Mouse (Mus musculus): ENCODE data around the gene Lsm12. TPM values are rescaled to one million over a fixed set of nuclear protein-coding genes. Genes with fewer than 3 reads are reported as not detected.

Lsm12 gene
- polyA plus RNA-seq, 1 experiment from 2014 or later: 158 TPM

DNA sequence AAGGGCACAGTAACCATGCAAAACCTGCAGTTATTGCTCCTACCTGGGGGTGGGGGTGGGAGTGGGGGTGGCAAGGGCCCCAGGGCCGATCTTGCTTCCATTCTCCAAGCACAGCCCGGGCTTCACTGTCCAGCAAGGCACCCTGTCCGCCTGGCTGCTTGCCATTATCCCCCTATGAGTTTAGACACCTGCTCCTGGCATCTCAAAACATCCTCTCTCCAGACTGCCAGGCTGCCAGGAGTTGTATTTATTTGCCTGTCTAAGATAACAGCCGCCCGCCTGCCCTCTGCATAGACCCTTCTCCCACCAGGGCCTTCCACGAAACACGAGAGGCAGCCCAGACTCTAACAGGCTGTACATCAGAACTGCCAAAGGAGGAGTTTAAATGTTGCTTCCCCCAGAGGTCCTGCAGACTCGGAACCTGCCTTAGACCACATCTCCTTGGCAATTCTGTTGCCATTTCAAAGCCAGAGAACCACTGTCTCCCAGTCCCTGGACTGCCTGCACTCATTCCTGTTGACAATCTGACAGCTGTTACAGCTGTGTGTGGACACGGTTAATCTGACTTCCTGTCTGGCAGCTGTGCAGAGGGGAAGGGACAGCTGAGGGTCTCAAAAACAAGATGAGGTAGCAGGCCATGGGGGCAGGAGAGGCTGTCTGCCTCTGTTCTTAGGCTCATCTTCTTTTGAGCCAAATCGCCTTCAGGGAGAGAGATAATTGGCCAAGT, 29.5 kb upstream of the Lsm12 start:
- H3K27ac ChIP-seq: no peak overlapping the region; the same call in 1 of the 2 replicates
- ATAC-seq: no peak

DNA sequence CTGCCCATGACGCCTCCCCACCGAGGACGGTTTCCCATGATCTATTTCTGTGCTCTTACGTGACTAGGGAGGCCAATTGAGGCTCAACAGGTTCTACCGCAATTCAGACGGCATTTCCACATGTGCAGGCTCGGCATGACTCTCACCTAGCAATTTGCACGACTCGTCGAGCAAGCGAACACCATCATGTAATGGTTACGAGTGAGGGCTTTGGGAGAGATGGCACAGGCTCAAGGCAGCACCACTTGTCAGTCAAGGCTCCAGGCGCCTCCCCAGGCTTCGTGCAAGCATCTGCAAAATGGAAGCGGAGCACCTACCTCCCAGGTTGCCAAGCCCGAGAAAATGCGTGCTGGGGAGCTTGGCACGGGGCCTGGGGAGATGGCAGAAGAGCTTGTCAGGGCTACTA, 26.8 kb upstream of the Lsm12 start:
- peaks cover 83% of the 10 kb centered on the region for H3K4me1 ChIP-seq
- WGBS: 66% methylated on average over 18 of the region's 18 CpGs
- no peak for ATAC-seq

More for the DNA sequence above, 29.5 kb upstream of the Lsm12 start:
- peaks cover 84% of the 10 kb centered on the region for H3K4me1 ChIP-seq
- H3K4me3 ChIP-seq: no peak overlapping the region
- no peaks in the 10 kb centered on the region for H3K27me3 ChIP-seq
- H3K9me3 ChIP-seq (replicated peaks): no peaks in the 10 kb centered on the region
- no peak overlapping the region for H3K4me2 ChIP-seq
- peaks cover 20% of the 10 kb centered on the region; the same call in 1 of the 2 replicates for H3K36me3 ChIP-seq (ENCODE audit: poor library complexity, severe bottlenecking)
- H3K9ac ChIP-seq: 0 out of 2 replicates have a peak overlapping the region, but pooled peaks have one; percentile 19
- WGBS: 73% methylated on average over 10 of the region's 10 CpGs

DNA sequence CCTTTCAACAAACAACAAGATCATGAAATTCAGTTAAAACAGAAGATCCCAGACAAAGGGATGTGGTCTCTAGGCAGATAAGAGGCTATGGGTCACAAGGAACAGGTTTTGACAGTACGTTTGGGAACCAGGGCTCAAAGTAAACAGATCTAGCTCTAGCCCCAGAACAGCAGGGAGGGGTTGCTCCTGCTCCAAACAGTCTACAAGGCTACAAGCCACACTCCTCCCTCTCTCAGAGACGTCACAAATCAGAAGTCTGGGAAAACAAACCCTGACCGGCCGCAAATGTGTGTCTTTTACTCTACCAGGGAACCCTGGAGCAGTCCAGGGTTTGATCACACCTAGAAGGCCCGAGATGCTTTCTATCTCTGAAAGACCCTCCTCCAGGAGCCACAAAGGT, 25.9 kb upstream of the Lsm12 start:
- H3K9me3 ChIP-seq (replicated peaks): no peaks in the 10 kb centered on the region
- no peaks in the 10 kb centered on the region for H3K27me3 ChIP-seq
- H3K9ac ChIP-seq: no peak overlapping the region
- peaks cover 80% of the 10 kb centered on the region for H3K4me1 ChIP-seq
- no peak for ATAC-seq
- H3K4me2 ChIP-seq: no peak overlapping the region
- H3K36me3 ChIP-seq (ENCODE audit: poor library complexity, severe bottlenecking): peaks cover 19% of the 10 kb centered on the region
- 79% methylated on average over 5 of the region's 5 CpGs for WGBS
- H3K27ac ChIP-seq: no peak overlapping the region; the same call in 1 of the 2 replicates
- no peak overlapping the region for H3K4me3 ChIP-seq

More for the DNA sequence above, 26.8 kb upstream of the Lsm12 start:
- Histone ChIP-seq H3K4me3 (no peak overlapping the region), H3K9ac (no peak overlapping the region; the same call in 1 of the 2 replicates), H3K27ac (0 out of 2 replicates have a peak overlapping the region, but pooled peaks have one; percentile 32), H3K36me3 (ENCODE audit: poor library complexity, severe bottlenecking) (peaks cover 10% of the 10 kb centered on the region), H3K27me3 (no peaks in the 10 kb centered on the region), H3K9me3 (replicated peaks) (no peaks in the 10 kb centered on the region), H3K4me2 (no peak overlapping the region)

DNA sequence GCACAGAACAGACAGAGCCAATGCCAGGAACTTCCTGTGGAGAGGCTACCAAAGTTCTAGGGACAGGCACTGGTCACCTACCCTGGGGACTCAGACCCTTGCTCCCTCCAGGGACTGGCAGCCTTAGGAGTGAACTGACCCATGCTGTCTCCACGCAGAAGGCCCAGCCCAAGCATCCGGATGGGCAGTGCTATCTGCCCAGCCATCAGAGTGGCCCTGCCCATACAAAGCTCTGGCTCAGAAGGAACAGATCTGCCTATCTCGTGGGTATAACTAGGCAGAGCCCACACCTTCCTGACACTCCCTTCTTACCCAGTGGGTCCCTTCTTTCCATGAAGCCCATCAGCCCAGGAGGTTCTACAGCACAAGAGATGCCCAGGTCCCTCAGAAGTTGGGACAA, 25.1 kb upstream of the Lsm12 start:
- peaks cover 71% of the 10 kb centered on the region for H3K4me1 ChIP-seq
- WGBS: 77% methylated on average over 3 of the region's 3 CpGs
- no peak overlapping the region for H3K9ac ChIP-seq
- no peak overlapping the region for H3K27ac ChIP-seq
- no peak overlapping the region for H3K4me3 ChIP-seq
- peaks cover 28% of the 10 kb centered on the region for H3K36me3 ChIP-seq (ENCODE audit: poor library complexity, severe bottlenecking)
- ATAC-seq: no peak
- H3K9me3 ChIP-seq (replicated peaks): no peaks in the 10 kb centered on the region
- no peak overlapping the region for H3K4me2 ChIP-seq
- no peaks in the 10 kb centered on the region for H3K27me3 ChIP-seq

DNA sequence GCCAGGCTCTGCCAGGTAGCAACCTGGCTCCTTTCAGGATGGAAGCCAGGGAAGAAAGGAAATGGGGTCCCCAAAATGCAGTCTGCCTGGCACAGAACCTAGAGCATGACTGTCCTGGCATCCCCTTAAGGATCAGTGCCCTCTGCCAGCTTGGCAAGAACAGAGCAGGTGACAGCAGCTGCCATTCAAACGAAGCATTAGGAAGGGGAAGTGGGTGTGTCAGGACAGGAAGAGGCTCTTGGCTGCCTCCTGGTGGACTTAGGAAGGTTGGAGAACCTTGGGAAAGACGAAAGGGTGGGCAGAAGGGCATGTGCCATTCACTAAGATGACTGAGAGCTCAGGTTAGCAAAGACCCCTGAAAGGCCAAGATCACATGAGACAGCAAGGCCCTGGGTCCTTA, 24.6 kb upstream of the Lsm12 start:
- Histone ChIP-seq H3K9me3 (replicated peaks) (no peaks in the 10 kb centered on the region), H3K27me3 (no peaks in the 10 kb centered on the region), H3K27ac (peak overlapping the region; percentile 59), H3K4me2 (no peak overlapping the region), H3K4me1 (peaks cover 67% of the 10 kb centered on the region), H3K4me3 (no peak overlapping the region), H3K9ac (no peak overlapping the region), H3K36me3 (ENCODE audit: poor library complexity, severe bottlenecking) (peaks cover 32% of the 10 kb centered on the region)
- ATAC-seq: no peak
- WGBS: 16% methylated on average over 2 of the region's 2 CpGs

DNA sequence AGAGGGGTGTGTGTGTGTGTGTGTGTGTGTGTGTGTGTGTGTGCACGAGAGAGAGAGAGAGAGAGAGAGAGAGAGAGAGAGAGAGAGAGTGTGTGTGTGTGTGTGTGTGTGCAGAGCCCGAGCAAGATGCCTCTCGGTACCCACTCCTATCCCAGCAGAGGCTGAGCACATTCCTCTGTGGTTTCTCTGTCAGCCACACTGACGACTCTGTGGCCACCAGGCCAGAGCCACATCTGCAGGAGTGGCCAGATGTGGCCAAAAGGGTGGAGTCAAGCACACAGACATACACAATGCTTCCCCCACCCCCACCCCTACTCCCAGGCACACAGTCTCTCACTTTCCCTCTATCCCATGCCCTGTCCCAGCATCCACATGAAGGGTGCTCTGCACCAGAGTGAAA, 23.8 kb upstream of the Lsm12 start:
- H3K9ac ChIP-seq: no peak overlapping the region
- H3K36me3 ChIP-seq (ENCODE audit: poor library complexity, severe bottlenecking): peaks cover 41% of the 10 kb centered on the region
- no peaks in the 10 kb centered on the region for H3K27me3 ChIP-seq
- H3K4me3 ChIP-seq: no peak overlapping the region
- peak overlapping the region; percentile 81; the same call in 1 of the 2 replicates for H3K27ac ChIP-seq
- H3K4me1 ChIP-seq: peaks cover 61% of the 10 kb centered on the region
- no peaks in the 10 kb centered on the region for H3K9me3 ChIP-seq (replicated peaks)
- no peak for ATAC-seq
- WGBS: 27% methylated on average over 3 of the region's 4 CpGs
- H3K4me2 ChIP-seq: no peak overlapping the region

DNA sequence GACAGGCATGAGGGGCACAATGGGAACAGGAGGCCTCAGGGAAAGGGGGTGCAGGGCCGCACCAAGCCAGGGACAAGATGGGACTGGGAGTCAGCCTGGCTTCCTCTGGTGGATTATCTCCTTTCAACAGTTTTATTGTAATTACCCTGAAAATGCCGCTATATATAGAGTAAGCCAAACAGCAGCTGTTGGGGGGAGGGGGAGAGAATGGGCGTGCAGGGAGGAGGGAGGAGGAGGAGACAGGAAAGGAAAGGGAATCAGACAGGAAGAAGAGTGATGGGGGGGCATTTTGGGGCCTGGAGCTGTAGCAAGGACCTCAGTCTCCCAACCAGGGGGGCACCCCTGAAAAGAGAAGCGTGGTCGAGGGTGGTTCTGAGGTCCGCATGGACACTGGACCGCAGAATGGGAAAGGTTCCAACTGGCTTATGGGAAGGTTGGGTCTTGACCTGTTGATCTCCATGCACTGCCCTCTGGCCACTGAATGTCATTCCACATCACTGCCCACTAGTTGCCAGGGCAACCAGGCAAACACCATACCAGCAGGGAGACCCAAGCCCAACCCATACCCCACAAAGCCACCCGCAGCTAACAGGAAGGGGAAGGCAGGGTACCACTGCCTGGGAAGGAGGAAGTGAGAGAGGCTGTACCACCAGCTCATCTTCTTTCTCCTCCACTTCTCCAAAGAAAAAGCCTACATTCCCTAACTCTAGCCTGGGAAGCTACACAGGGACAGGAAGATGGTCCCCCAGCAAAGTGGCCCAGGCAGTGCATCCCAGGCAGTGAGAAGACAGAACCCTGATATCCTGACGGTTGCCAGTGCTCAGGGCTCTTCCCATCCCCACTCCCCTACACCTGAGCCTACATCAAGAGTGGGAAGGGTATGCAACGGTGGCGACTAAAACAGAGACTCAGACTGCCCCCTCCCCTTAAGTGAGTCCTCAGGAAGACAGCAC, 23.0 kb upstream of the Lsm12 start:
- H3K27ac ChIP-seq: peak overlapping the region; percentile 81
- peaks cover 56% of the 10 kb centered on the region for H3K4me1 ChIP-seq
- H3K4me3 ChIP-seq: no peak overlapping the region
- WGBS: 36% methylated on average over 11 of the region's 11 CpGs
- H3K4me2 ChIP-seq: peak overlapping the region; percentile 19; the same call in 1 of the 2 replicates
- H3K9me3 ChIP-seq (replicated peaks): no peaks in the 10 kb centered on the region
- H3K9ac ChIP-seq: 0 out of 2 replicates have a peak overlapping the region, but pooled peaks have one; percentile 21
- H3K36me3 ChIP-seq (ENCODE audit: poor library complexity, severe bottlenecking): peaks cover 44% of the 10 kb centered on the region
- H3K27me3 ChIP-seq: no peaks in the 10 kb centered on the region
- peak; percentile 56; the same call in 1 of the 2 replicates for ATAC-seq

DNA sequence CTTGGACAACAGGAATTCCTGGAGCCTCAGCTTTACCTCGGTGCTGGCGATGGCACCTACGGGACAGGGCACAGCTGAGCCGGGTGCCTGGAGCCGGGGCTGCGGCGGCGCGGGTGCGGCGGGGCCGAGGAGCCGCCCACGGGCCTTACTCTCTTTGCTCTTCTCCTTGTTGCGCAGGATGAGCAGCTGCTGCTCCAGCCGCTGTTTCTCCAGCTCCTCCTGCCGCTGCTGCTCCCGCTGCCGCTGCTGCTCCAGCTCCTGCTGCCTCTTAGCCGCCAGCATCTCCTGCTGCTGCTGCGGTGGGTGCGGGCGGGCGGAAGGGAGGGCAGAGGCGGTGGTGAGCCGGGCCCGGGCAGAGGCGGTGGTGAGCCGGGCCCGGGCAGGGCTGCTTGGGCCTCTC, 21.4 kb upstream of the Lsm12 start:
- Histone ChIP-seq H3K4me3 (no peak overlapping the region), H3K27me3 (no peaks in the 10 kb centered on the region), H3K4me2 (no peak overlapping the region), H3K9ac (no peak overlapping the region), H3K27ac (peak overlapping the region; percentile 31), H3K9me3 (replicated peaks) (no peaks in the 10 kb centered on the region), H3K4me1 (peaks cover 42% of the 10 kb centered on the region), H3K36me3 (ENCODE audit: poor library complexity, severe bottlenecking) (peaks cover 55% of the 10 kb centered on the region)
- no peak for ATAC-seq
- 66% methylated on average over 30 of the region's 30 CpGs for WGBS

DNA sequence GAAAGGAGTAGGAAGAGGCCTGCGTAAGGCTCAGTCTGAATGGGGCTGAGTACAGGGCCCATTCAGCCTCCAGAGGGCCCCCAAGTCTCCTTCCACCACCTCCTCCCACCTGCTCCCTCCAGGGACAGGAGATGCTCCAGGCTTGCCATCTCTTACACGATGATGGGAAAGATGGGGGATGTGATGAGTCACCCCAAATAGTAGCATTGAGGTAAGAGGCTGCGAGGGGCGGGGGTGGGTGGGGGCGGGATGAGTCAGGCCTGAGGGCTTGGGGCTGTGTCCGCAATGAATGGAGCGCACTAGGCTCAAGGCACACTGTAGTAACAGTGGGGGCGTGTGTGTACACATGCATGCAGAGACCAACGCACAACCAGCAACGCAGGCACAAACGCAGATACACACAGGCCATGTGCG, 16.3 kb upstream of the Lsm12 start:
- Histone ChIP-seq H3K27ac (no peak overlapping the region), H3K4me1 (0 out of 2 replicates have a peak, but pooled peaks cover under 1% of the 10 kb centered on the region), H3K36me3 (ENCODE audit: poor library complexity, severe bottlenecking) (peaks cover 98% of the 10 kb centered on the region), H3K9me3 (replicated peaks) (no peaks in the 10 kb centered on the region), H3K4me2 (no peak overlapping the region), H3K27me3 (no peaks in the 10 kb centered on the region), H3K9ac (no peak overlapping the region), H3K4me3 (no peak overlapping the region)
- ATAC-seq: 0 out of 2 replicates have a peak, but pooled peaks have one; percentile 24
- 82% methylated on average over 12 of the region's 12 CpGs for WGBS

DNA sequence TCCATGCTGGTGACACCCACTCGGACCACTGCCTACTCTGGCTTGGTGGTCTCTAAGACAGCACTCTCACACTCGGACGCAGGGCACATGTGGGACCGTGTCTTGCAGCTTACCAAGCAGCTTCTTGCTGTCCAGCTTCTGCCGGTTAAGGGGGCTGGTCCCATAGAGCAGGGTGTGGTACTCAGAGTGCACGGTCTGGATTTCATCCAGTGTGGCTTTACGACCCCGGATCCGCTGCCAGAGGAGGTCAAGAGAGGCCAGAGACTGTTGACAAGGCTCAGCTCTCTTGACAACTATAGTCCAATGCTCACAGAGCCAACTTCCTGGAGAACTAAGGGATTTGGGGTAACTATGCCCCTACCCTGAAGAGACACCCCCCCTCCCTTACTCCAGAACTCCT, 14.8 kb upstream of the Lsm12 start:
- H3K4me2 ChIP-seq: no peak overlapping the region
- 86% methylated on average over 9 of the region's 9 CpGs for WGBS
- no peak overlapping the region for H3K4me3 ChIP-seq
- no peak overlapping the region for H3K27ac ChIP-seq
- no peaks in the 10 kb centered on the region for H3K9me3 ChIP-seq (replicated peaks)
- H3K27me3 ChIP-seq: no peaks in the 10 kb centered on the region
- H3K9ac ChIP-seq: no peak overlapping the region
- ATAC-seq: no peak
- peaks cover 98% of the 10 kb centered on the region for H3K36me3 ChIP-seq (ENCODE audit: poor library complexity, severe bottlenecking)
- H3K4me1 ChIP-seq: no peaks in the 10 kb centered on the region

DNA sequence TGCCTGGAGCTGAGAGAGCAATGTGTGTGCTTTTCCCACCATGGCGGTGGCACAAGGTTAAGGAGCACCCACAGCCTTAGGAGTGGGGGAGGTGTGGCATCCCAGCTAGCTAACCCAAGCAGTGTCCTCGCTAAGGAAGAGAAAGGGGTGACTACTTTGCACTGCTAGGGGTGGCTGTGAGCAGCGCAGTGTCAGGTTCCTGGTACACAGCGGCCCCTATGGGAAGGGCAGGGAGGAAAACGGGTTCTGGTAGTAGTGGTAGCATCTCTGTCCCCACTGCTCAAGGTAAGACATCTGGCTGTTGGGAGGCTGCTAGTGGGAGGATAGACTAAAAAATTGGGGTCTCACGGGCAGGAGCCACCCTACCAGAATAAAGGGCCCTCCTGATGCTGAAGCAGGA, 13.1 kb upstream of the Lsm12 start:
- ATAC-seq: no peak
- Histone ChIP-seq H3K9ac (no peak overlapping the region), H3K9me3 (replicated peaks) (no peaks in the 10 kb centered on the region), H3K4me2 (no peak overlapping the region), H3K4me3 (no peak overlapping the region), H3K36me3 (ENCODE audit: poor library complexity, severe bottlenecking) (peaks cover 98% of the 10 kb centered on the region), H3K27ac (no peak overlapping the region), H3K27me3 (no peaks in the 10 kb centered on the region), H3K4me1 (no peaks in the 10 kb centered on the region)
- WGBS: 72% methylated on average over 6 of the region's 6 CpGs
